Mouse (Mus musculus): ENCODE data around the gene Sidt2.

GRCm38 (mm10) chr9:45936883-45937282 is 18.2 kb downstream of the Sidt2 start:
- TF ChIP-seq GATA1 (IDR thresholded peaks at IDR 0.05; ENCODE audit: borderline replicate concordance, low read length) (no peak), FLI1 (IDR thresholded peaks at IDR 0.05; ENCODE audit: low read length) (no peak)

Data from megakaryocyte, embryonic 14.5 days (primary cell).